Mouse (Mus musculus) CH12.LX (cell line): ENCODE results near the gene Txndc17. TPM values are rescaled to one million over a fixed set of nuclear protein-coding genes. Genes with fewer than 3 reads are reported as not detected.

Experiments used
- DNase-seq: peaks from one replicate; pipeline ENCODE4 v3.0.0-alpha.2; 2013; ENCODE audit errors: extremely low read depth
- H3K27ac ChIP-seq: 2 replicates; pipeline ENCODE4 v1.5.1; 2012; ENCODE audit warnings: low read depth, mild to moderate bottlenecking, control low read depth, moderate library complexity; ENCODE audit not compliant: insufficient read depth
- H3K27me3 ChIP-seq: replicated peaks from 2 replicates; pipeline ENCODE3; 2012; ENCODE audit warnings: inconsistent platforms
- H3K36me3 ChIP-seq, 2 experiments: replicated peaks in 1 of 2; 2 replicates each; pipeline versions ENCODE3 to v1.6.1; 2012; ENCODE audit warnings: inconsistent platforms in 1 of 2, low read length in 1 of 2, mild to moderate bottlenecking in 1 of 2, mixed read lengths in 1 of 2, moderate library complexity in 1 of 2; ENCODE audit not compliant: control insufficient read depth in 1 of 2, insufficient read depth in 1 of 2
- H3K4me1 ChIP-seq, 2 experiments: 2 replicates each; pipeline ENCODE4 v1.6.1; 2012; ENCODE audit warnings: inconsistent platforms in 1 of 2, moderate library complexity in 1 of 2; ENCODE audit not compliant: insufficient read depth in 2 of 2, control insufficient read depth in 1 of 2
- H3K4me2 ChIP-seq: 2 replicates; pipeline ENCODE4 v1.6.1; 2012; ENCODE audit warnings: low read depth, mild to moderate bottlenecking, control low read depth; ENCODE audit not compliant: poor library complexity, insufficient read depth, severe bottlenecking
- H3K4me3 ChIP-seq, 3 experiments: fragments of 150-350 bp in 1 of 3; sonication (generic) in 1 of 3; replicated peaks in 1 of 3; 2 replicates each; pipeline versions ENCODE3 to v1.5.1; 2011 to 2012; ENCODE audit warnings: low read depth in 2 of 3, low read length in 2 of 3, mild to moderate bottlenecking in 2 of 3, moderate library complexity in 2 of 3, control low read depth in 1 of 3, improper control_type of control experiment in 1 of 3, inconsistent platforms in 1 of 3, mixed read lengths in 1 of 3; ENCODE audit not compliant: poor library complexity in 1 of 3
- H3K79me2 ChIP-seq: replicated peaks from 2 replicates; pipeline ENCODE4 v1.6.1; 2012; ENCODE audit warnings: mild to moderate bottlenecking, moderate library complexity; ENCODE audit not compliant: control insufficient read depth, poor library complexity, insufficient read depth, severe bottlenecking; ENCODE audit errors: extremely low read depth
- H3K9ac ChIP-seq: 2 replicates; pipeline ENCODE4 v1.6.1; 2012; ENCODE audit warnings: low read depth, mild to moderate bottlenecking, control low read depth, moderate library complexity; ENCODE audit not compliant: insufficient read depth
- H3K9me3 ChIP-seq: replicated peaks from 2 replicates; pipeline ENCODE3; 2012; ENCODE audit warnings: low read length, inconsistent platforms, mixed read lengths
- CHD1 ChIP-seq: IDR thresholded peaks from 2 replicates; pipeline ENCODE4 v1.6.1; 2012; ENCODE audit warnings: low read depth, low read length, improper control_type of control experiment, inconsistent platforms
- CTCF ChIP-seq, 2 experiments: IDR thresholded peaks in 1 of 2; conservative IDR thresholded peaks in 1 of 2; 2 replicates each; pipeline ENCODE4 v1.5.1; 2011 to 2012; ENCODE audit warnings: low read depth in 2 of 2, low read length in 2 of 2, improper control_type of control experiment in 1 of 2, inconsistent platforms in 1 of 2, mild to moderate bottlenecking in 1 of 2, moderate library complexity in 1 of 2
- E2F4 ChIP-seq: IDR thresholded peaks from 2 replicates; pipeline ENCODE4 v1.6.1; 2011; ENCODE audit warnings: low read depth, low read length, improper control_type of control experiment; ENCODE audit not compliant: insufficient replicate concordance
- ELF1 ChIP-seq: IDR thresholded peaks from 2 replicates; pipeline ENCODE4 v1.6.1; 2014; ENCODE audit warnings: low read depth, mild to moderate bottlenecking, inconsistent platforms, low read length, improper control_type of control experiment
- EP300 ChIP-seq: IDR thresholded peaks from 2 replicates; pipeline ENCODE4 v1.6.1; 2011; ENCODE audit warnings: low read length, improper control_type of control experiment
- ETS1 ChIP-seq: conservative IDR thresholded peaks from 2 replicates; pipeline ENCODE4 v1.6.1; 2012; ENCODE audit warnings: low read depth, mild to moderate bottlenecking, inconsistent platforms, low read length, improper control_type of control experiment, moderate library complexity
- GABPA ChIP-seq: IDR thresholded peaks from 2 replicates; pipeline ENCODE4 v1.6.1; 2012; ENCODE audit warnings: low read depth, low read length, improper control_type of control experiment, inconsistent platforms; ENCODE audit not compliant: insufficient replicate concordance
- IRF4 ChIP-seq: IDR thresholded peaks from 2 replicates; pipeline ENCODE4 v1.6.1; 2014; ENCODE audit warnings: low read depth, mild to moderate bottlenecking, inconsistent platforms, low read length, improper control_type of control experiment
- JUN ChIP-seq: IDR thresholded peaks from 2 replicates; pipeline ENCODE4 v1.6.1; 2011; ENCODE audit warnings: low read depth, mild to moderate bottlenecking, low read length, improper control_type of control experiment, moderate library complexity; ENCODE audit not compliant: insufficient read depth
- JUND ChIP-seq: conservative IDR thresholded peaks from 2 replicates; pipeline ENCODE4 v1.6.1; 2011; ENCODE audit warnings: low read depth, low read length, improper control_type of control experiment
- KAT2A ChIP-seq: IDR thresholded peaks from 2 replicates; pipeline ENCODE4 v1.6.1; 2012; ENCODE audit warnings: low read length, improper control_type of control experiment, inconsistent platforms; ENCODE audit not compliant: insufficient replicate concordance
- MEF2A ChIP-seq: IDR thresholded peaks from 2 replicates; pipeline ENCODE4 v1.6.1; 2014; ENCODE audit warnings: low read depth, mild to moderate bottlenecking, inconsistent platforms, low read length, improper control_type of control experiment, borderline replicate concordance
- MXI1 ChIP-seq: IDR thresholded peaks from 2 replicates; pipeline ENCODE4 v1.6.1; 2011; ENCODE audit warnings: mild to moderate bottlenecking, low read depth, low read length, improper control_type of control experiment
- NELFE ChIP-seq: IDR thresholded peaks from 2 replicates; pipeline ENCODE4 v1.6.1; 2011; ENCODE audit warnings: low read depth, low read length, improper control_type of control experiment
- PAX5 ChIP-seq: IDR thresholded peaks from 2 replicates; pipeline ENCODE4 v1.6.1; 2012; ENCODE audit warnings: low read length, inconsistent platforms, mixed read lengths
- POLR2A ChIP-seq: IDR thresholded peaks from 2 replicates; pipeline ENCODE4 v1.6.1; 2011; ENCODE audit warnings: low read depth, mild to moderate bottlenecking, improper control_type of control experiment, low read length
- POLR2AphosphoS2 ChIP-seq: IDR thresholded peaks from 2 replicates; pipeline ENCODE4 v1.6.1; 2011; ENCODE audit warnings: low read depth, low read length, improper control_type of control experiment
- SIN3A ChIP-seq: IDR thresholded peaks from 2 replicates; pipeline ENCODE4 v1.6.1; 2012; ENCODE audit warnings: low read length, improper control_type of control experiment, inconsistent platforms
- SMC3 ChIP-seq: IDR thresholded peaks from 2 replicates; pipeline ENCODE4 v1.6.1; 2011; ENCODE audit warnings: low read depth, low read length, improper control_type of control experiment
- UBTF ChIP-seq: IDR thresholded peaks from 2 replicates; pipeline ENCODE4 v1.6.1; 2012; ENCODE audit warnings: low read depth, mild to moderate bottlenecking, inconsistent platforms, low read length, improper control_type of control experiment, moderate library complexity
- USF1 ChIP-seq: IDR thresholded peaks from 2 replicates; pipeline ENCODE4 v1.6.1; 2014; ENCODE audit warnings: low read depth, mild to moderate bottlenecking, inconsistent platforms, low read length, improper control_type of control experiment
- USF2 ChIP-seq: conservative IDR thresholded peaks from 2 replicates; pipeline ENCODE4 v1.6.1; 2011; ENCODE audit warnings: low read depth, low read length, improper control_type of control experiment
- ZC3H11A ChIP-seq: IDR thresholded peaks from 2 replicates; pipeline ENCODE4 v1.6.1; 2012; ENCODE audit warnings: low read depth, mild to moderate bottlenecking, inconsistent platforms, low read length, improper control_type of control experiment
- ZKSCAN1 ChIP-seq: IDR thresholded peaks from 2 replicates; pipeline ENCODE4 v1.6.1; 2012; ENCODE audit warnings: low read depth, inconsistent platforms, low read length, improper control_type of control experiment, borderline replicate concordance
- ZMIZ1 ChIP-seq: IDR thresholded peaks from 2 replicates; pipeline ENCODE4 v1.6.1; 2012; ENCODE audit warnings: low read depth, mild to moderate bottlenecking, inconsistent platforms, low read length, improper control_type of control experiment
- ZNF384 ChIP-seq: IDR thresholded peaks from 2 replicates; pipeline ENCODE4 v1.6.1; 2012; ENCODE audit warnings: low read depth, low read length, improper control_type of control experiment, inconsistent platforms
- dilution Hi-C: fragments of 300-500 bp; cut with MboI; formaldehyde crosslinking; loops from 2 replicates; pipeline ENCODE4 v1.14.3; 2020; ENCODE audit warnings: low sequenced_read_pairs; ENCODE audit not compliant: extremely low pct_unique_long_range_greater_than_20kb, extremely low pct_ligation_motif_present
- in situ Hi-C: fragments of 300-500 bp; cut with MboI; formaldehyde crosslinking; loops from 3 replicates; pipeline ENCODE4 v1.14.3; 2019; ENCODE audit warnings: low sequenced_read_pairs, low pct_ligation_motif_present, low pct_unique_long_range_greater_than_20kb, mixed read lengths
- polyA plus RNA-seq: library from polyadenylated mRNA; unstranded; fragments of >175 nt; gene quantifications from 2 replicates; pipeline ENCODE4 v1.2.1, GENCODE M21; 2012; ENCODE audit warnings: low read depth; ENCODE audit not compliant: insufficient read length
- total RNA-seq, 2 experiments: library from RNA; depleted of rRNA; stranded (reverse); fragments of 300-350 nt in 1 of 2; fragments of >200 nt in 1 of 2; gene quantifications; 2 replicates each; pipeline ENCODE4 v1.2.3; 2012 to 2014

The Txndc17 gene
- total and polyA plus RNA-seq, 3 experiments: 126 to 182 (median 177) TPM

DNA sequence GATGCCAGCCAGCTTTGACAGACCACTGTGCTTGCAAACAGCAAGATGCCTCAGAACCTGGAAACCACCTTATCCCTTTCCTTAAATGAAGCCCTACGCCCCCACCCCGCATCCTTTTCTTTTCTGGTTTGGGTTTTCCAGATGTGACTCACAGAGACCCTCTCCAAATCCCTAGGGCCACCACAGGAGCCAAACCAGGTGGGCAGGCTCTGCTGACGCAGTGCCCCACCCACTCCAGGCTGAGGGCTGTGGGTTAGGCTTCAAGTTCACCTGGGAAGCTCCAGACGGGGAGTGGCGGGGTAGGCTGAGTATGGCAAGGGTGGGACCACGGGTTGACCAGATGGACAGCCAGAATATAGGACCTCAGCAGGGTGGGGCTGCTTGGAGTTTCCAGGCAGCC is 19.6 kb downstream of the Txndc17 start:
- Histone ChIP-seq H3K36me3 (no peaks in the 10 kb centered on the region), H3K79me2 (no peaks in the 10 kb centered on the region), H3K27me3 (peaks cover 41% of the 10 kb centered on the region), H3K9me3 (no peaks in the 10 kb centered on the region), H3K27ac (no peak overlapping the region), H3K4me3 (no peak overlapping the region), H3K4me2 (no peak overlapping the region), H3K9ac (no peak overlapping the region), H3K4me1 (peaks cover 0 to 5% of the 10 kb centered on the region in 2 experiments; a peak in 1 of 4 replicates)
- dilution Hi-C loops (no loop called here), in situ Hi-C loops (loop anchor here (10.0 kb wide), 1 partner anchor 88 kb away; the partner anchor contains the start of gene Fbxo39)
- no peak for DNase-seq
- TF ChIP-seq USF2 (no peak), E2F4 (no peak), ZKSCAN1 (no peak), POLR2A (no peak), JUN (no peak), ETS1 (no peak), SMC3 (no peak), UBTF (no peak), NELFE (no peak)

DNA sequence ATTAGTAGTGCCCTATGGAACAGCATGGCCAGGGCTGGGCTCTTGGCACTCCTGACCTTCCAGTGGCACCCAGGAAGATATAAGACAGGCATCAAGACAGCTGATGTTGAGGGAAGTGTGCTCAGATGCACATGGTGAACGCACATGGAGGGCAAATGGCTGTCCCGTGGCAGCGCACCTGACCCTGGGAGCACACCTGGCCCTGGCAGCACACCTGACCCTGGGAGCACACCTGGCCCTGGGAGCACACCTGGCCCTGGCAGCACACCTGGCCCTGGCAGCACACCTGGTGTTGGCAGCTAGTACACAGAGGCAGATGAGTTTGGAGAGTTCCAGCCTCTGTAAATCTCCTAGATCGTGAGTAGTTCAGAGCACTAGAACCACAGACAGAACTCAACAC is 21.2 kb downstream of the Txndc17 start:
- no peak overlapping the region for H3K9ac ChIP-seq
- peaks cover 53% of the 10 kb centered on the region for H3K27me3 ChIP-seq
- dilution Hi-C loops: no loop called here
- no peak for TF ChIP-seq CHD1
- no peak for TF ChIP-seq CTCF (conservative IDR thresholded peaks at IDR 0.05 in 1 of 2, IDR thresholded peaks at IDR 0.05 in 1 of 2; ENCODE audit: low read depth in 2 of 2, low read length in 2 of 2)
- TF ChIP-seq ZMIZ1: no peak
- TF ChIP-seq JUND: no peak
- TF ChIP-seq NELFE: no peak
- TF ChIP-seq GABPA: no peak
- no peak for TF ChIP-seq ZC3H11A
- TF ChIP-seq IRF4: no peak
- TF ChIP-seq UBTF: no peak
- TF ChIP-seq POLR2AphosphoS2: no peak
- TF ChIP-seq USF1: no peak
- no peak for TF ChIP-seq SIN3A
- no peak for TF ChIP-seq MXI1
- no peak for TF ChIP-seq ZKSCAN1
- no peak for TF ChIP-seq ELF1
- TF ChIP-seq EP300: no peak
- TF ChIP-seq ZNF384: no peak
- TF ChIP-seq KAT2A: no peak
- TF ChIP-seq PAX5: no peak
- no peak for TF ChIP-seq MEF2A
- no peaks in the 10 kb centered on the region for H3K36me3 ChIP-seq
- in situ Hi-C loops: loop anchor here (10.0 kb wide), 1 partner anchor 86 kb away; the partner anchor contains the start of gene Fbxo39
- H3K4me2 ChIP-seq: no peak overlapping the region
- no peak overlapping the region for H3K4me3 ChIP-seq
- no peak overlapping the region for H3K27ac ChIP-seq
- no peaks in the 10 kb centered on the region for H3K9me3 ChIP-seq
- no peaks in the 10 kb centered on the region for H3K79me2 ChIP-seq
- H3K4me1 ChIP-seq: peaks cover 0 to 5% of the 10 kb centered on the region in 2 experiments; a peak in 1 of 4 replicates
- DNase-seq: no peak
